Mouse (Mus musculus): Measurements from ENCODE around the gene Uba52.
"Not testable (repeated sequence)": the region's sequence is repeated elsewhere in the genome, so short reads cannot be mapped to it uniquely, and the experiment has no call there.

Uba52 gene

GRCm38 (mm10) chr8:70534281-70534680 is 23.7 kb upstream of the Uba52 start:
- DNase-seq (ENCODE audit: low spot score), result no peak

- DNase-seq (ENCODE audit: low spot score), result no peak
Observed at GRCm38 (mm10) chr8:70530314-70530713, 19.7 kb upstream of the Uba52 start.

DNA sequence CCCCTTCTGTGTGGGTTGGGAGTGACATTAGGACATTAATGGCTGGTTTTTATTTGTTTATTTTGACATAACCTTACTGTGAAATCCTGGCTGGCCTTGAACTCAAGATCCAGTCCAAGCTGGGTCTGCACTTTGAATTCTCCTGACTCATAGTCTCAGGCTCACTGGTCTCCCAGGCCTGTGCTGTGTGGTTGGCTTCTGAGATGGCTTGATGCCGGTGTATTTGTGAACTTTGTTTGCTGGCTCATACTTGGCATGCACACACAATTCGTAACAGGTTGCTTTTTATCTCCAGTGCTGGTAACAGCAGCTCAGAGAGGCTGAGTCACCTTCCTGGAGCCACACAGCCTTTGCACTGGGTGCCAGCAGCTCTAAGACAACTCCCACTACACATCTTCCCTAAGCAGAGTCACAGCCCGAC is 19.1 kb upstream of the Uba52 start:
- DNase-seq (ENCODE audit: low spot score), result no peak

DNA sequence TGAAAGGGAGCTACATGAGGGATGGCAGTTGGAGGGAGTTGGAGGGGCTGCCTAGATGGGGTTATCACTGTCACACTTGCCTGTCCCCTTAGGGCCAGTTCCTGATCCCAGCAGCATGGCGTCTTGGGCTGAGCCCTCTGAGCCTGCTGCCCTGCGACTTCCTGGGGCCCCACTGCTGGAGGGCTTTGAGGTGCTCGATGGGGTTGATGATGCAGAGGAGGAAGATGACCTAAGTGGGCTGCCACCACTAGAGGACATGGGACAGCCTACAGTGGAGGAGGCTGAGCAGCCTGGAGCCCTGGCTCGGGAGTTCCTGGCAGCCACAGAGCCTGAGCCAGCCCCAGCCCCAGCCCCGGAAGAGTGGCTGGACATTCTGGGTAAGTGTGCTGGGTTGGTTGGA is 18.7 kb upstream of the Uba52 start:
- DNase-seq (ENCODE audit: low spot score), result no peak

DNA sequence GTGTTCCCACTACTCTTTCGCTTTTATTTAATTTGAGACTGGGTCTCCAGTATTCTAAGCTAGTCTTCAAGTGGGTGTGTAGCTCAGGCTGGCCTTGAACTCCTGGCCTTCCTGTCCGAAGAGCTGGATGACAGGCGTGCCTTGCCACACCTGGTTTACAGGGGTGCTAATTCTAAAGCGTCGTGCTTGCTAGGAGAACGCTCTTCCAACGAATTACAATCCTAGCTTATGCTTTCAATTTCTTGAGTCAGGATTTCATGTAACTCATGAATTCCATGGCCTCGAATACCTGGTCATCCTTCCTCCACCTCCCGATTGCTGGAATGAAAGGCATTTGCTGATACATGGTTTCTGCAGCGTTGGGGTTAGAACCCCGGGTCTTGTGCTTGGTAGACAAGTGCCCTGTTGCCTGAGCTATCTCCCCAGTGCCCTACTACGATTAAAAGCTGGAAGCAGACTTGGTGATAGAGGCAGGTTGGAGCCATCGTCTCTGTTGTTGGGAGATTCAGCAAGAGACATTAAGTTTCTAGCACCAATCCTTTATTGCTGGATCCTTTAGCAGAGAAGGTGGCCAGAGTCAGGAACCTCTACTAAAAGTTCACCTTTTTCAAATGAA is 17.7 kb upstream of the Uba52 start:
- DNase-seq (ENCODE audit: low spot score), result no peak

GRCm38 (mm10) chr8:70527512-70528181 is 17.0 kb upstream of the Uba52 start, which contains the start of the genes Fkbp8 and Kxd1:
Gene Fkbp8 (plus strand): TSS chr8:70527724.
Gene Kxd1 (minus strand): TSS chr8:70527956.
- DNase-seq (ENCODE audit: low spot score), result peak; percentile 93

DNA sequence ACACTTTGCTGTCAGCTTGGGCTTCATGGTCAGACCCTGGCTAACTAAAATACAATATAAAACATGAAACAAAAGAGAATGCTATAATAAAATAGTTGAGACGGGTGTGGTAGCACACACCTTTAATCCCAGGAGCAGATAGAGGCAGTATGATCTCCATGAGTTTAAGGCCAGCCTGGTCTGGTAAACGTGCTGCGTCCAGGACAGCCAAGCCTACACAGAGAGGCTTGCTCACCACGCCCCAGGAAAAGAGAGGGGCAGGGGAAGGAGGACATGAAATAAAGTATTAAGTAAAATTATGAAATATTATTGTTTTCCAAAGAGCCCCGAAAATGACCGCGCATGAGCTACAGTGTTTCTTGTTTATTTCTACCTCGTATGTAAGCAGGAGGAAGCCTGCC is 16.5 kb upstream of the Uba52 start:
- no peak for DNase-seq (ENCODE audit: low spot score)

GRCm38 (mm10) chr8:70522592-70523403 is 12.2 kb upstream of the Uba52 start:
- DNase-seq (ENCODE audit: low spot score), result peak; percentile 97

DNA sequence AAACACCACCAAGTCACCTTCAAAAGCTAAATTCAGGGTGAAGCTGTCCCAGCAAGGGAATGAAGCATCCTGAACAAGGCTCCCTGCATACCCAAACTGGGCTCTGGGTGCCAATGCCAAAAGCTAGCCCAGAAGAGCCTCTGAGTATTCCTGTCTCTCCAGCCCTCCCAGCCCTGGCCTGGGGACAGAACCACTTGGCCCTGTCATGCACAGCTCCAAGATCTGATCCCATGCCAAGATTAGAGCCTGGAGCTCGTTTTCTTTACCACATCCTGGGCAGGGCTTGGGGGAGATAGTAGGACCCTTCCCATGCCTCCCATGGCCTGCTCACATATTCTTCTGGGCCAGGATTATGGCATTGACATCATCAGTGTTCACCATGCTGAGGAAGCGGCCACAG is 9.0 kb upstream of the Uba52 start:
- DNase-seq (ENCODE audit: low spot score), result no peak

- no peak for DNase-seq (ENCODE audit: low spot score)
Observed at GRCm38 (mm10) chr8:70519043-70519442, 8.4 kb upstream of the Uba52 start.

GRCm38 (mm10) chr8:70517940-70518643 is 7.5 kb upstream of the Uba52 start:
- no peak for DNase-seq (ENCODE audit: low spot score)

DNA sequence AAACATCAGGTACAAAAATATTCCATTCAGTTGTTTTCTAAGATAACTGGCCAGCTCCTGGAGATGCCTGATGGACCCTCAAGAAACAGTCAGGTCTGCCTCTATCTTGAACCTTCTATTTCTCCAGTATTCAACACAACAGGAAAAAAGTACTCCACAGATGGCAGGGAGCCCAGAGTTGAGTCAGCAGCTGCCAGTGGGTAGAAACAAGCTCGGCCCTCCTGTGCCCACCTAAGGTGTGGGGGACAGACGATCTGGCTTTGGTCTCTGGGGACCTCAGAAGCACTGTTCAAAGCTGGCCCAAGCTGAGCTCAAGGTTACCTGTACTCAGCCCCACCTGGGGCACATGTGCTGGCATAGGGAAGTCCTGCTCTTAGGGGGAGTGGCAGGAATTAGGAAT is 2.8 kb upstream of the Uba52 start:
- DNase-seq (ENCODE audit: low spot score), result no peak

DNA sequence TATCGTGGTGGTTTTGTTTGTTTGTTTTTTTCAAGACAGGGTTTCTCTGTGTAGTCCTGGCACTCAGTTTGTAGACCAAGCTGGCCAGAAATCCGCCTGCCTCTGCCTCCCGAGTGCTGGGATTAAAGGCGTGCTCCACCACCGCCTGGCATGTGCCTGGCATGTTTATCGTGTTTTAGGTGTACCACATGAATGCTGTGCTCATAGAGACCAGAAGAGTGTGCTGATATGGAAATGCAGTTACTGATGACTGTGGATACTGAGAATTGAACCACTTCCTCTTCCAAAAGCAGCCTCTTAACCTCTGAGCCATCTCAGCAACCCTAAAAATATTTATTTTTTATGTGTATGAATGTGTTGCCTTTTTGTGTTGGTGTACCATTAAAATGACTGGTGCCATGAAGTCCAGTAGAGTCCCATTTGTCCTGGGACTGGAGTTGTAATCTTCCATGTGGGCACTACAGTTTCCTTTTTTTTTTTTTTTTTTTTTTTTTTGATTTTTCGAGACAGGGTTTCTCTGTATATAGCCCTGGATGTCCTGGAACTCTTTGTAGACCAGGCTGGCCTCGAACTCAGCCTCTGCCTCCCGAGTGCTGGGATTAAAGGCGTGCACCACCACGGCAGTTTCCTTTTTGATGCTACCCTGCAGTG is 1.8 kb upstream of the Uba52 start:
- DNase-seq (ENCODE audit: low spot score), result peak; percentile 26

DNA sequence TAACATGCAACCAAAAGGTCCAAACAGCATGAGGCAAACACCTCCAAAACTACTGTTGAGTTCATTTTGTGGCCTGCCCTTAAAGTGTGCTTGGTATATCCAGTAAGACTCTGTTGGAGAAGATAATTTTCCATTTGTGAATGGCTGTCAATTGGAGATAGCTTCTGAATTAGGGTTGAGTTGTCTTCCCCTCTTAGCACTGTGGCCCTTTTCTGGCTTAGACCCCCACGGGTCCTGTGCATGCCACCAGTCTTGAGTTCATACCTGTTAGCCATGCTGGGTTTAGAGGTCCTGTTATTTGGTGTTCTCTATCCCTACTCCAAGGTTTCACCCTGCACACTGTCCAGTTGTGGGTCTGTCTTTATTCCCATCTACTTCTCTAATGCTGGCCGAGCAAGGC is 1.2 kb upstream of the Uba52 start:
- DNase-seq (ENCODE audit: low spot score), result no peak

- not testable (repeated sequence) for DNase-seq (ENCODE audit: low spot score)
Observed at GRCm38 (mm10) chr8:70511174-70511573, 573 bp upstream of the Uba52 start.

DNA sequence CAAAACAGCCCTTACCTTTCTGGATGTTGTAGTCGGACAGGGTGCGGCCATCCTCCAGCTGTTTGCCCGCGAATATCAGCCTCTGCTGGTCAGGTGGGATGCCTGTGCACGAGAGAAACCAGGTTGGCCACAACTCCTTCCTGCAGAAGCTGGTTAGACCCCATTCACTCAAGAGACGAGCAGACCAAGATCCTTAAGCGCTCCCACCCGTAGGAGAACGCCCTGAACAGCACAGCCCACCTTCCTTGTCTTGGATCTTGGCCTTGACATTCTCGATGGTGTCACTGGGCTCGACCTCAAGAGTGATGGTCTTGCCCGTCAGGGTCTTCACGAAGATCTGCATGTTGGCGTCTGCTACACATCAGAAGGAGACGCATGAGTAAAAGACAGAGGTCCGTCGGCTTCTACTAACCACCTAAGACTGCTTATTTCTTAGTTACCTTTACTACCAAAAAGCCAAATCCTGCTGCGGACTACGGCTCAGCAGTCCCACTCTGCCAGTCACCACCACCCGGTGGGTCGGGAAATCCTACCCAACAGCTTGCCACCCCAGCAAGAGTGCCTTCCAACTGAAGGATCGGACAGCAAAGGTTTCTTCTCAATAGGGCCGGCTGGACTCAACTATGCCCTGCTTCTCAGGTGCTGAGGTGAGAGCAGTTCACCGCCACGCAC is 1.2 kb downstream of the Uba52 start:
- no peak for DNase-seq (ENCODE audit: low spot score)

DNA sequence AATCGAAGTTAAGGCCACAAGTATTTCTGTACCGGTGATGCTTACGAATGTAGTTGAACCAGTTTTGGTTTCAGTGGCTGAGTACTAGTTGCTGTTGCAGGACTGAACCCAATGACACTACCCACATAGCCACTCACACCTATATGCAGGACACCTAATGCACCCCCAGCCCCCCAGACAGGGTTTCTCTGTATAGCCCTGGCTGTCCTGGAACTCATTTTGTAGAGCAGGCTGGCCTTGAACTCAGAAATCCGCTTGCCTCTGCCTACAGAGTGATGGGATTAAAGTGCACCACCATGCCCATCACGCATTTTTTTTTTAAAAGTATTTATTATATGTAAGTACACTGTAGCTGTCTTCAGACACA is 3.6 kb downstream of the Uba52 start:
- DNase-seq (ENCODE audit: low spot score), result no peak

DNA sequence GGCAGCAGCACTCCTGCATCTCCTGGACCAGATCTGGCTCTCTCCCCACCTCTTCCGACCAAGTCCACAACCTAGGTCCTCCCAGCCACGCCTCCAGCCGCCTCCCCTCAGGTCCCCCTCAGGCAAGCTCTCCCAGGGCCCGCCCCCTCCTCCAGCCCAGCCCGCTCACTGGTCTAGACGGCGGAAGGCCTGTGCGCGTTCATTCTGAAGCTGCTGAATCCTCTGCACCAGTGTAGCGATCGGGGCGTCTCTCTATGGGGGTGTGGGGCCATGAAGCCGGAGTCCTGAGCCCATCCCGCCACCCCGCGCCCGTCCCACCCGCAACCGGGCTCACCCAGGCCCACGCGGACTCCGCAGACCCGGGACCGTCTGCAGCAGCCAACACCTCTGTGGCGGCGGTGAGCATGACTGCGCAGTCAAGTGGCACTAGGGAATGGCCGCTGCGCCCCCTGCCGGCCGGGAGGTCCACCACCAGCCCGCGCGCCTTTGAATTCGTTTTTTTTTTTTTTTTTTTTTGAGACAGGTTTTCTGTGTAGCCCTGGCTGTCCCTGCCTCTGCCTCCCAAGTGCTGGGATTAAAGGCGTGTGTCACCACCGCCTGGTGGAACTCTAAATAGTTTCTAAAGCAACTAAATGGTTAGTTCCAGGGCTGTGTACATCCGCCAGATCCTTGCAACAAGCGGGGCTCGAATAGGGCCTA is 4.1 kb downstream of the Uba52 start, which contains the start of gene Rex1bd:
Gene Rex1bd (minus strand): TSS at position 425 of the 699 bp plus-strand sequence.
- DNase-seq (ENCODE audit: low spot score), result peak; percentile 91

GRCm38 (mm10) chr8:70505698-70506327 is 4.8 kb downstream of the Uba52 start:
- DNase-seq (ENCODE audit: low spot score), result no peak

DNA sequence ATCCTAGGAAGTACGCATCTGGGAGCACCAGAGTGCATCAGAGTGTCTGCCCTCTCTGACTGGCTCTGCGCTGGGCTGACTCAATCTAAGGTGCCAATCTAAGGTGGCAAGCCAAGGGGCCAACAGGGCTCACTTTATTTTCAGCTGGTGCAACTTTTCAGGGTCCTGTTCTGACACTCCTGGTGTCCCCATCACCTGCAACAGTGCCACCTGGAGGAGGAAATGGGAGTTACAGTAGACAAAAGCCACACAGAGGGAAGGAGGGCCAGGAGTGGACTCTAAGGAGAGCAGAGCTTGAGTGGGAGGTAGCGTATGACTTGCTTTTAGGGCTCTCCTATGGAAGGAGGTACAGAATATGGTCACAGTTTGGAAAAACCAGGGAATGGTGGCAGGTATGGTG is 5.8 kb downstream of the Uba52 start:
- peak; percentile 77 for DNase-seq (ENCODE audit: low spot score)

Measured in T-cell, adult 2 months (primary cell).